Comparison of ENCODE assay signal across 36 mouse cellular contexts in the genomic region with DNA sequence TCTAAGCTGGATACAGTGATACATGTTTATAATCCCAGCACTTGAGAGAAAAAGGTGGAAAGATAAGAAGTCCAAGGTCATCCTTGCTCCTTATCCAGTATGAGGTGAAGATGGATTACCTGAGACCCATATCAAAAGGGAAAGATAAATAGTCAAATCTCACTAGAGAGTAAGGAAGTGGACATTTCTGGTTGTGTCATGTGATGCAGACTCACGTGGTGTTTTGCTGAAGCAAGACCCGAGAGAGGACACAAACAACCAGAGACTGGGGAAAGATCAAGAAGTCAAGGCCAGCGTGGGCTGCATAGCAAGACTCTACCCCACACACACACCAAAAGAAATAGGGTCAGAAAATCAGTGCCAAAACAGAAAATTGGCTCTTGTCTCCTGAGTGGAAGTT. TPM values are rescaled to one million over a fixed set of nuclear protein-coding genes. Genes with fewer than 3 reads are reported as not detected.
DNase-seq lines count a peak whose midpoint lies in the region; ATAC-seq and TF ChIP-seq lines count a peak whose summit lies in the region.
"Had no signal": no experiment of that assay in that cellular context is flagged by ENCODE, and none has a peak within 500 bp of the region (broad histone marks: within the 10 kb centered on the region; RNA-seq: fewer than 3 reads in every experiment).

No protein-coding gene starts in this region.

- H3K9me3 ChIP-seq in heart, embryonic 10.5 days = no peaks in the 10 kb centered on the region
- H3K9me3 ChIP-seq in CH12.LX (replicated peaks; ENCODE audit: low read length) = no peaks in the 10 kb centered on the region
- no peaks in the 10 kb centered on the region for H3K9me3 ChIP-seq in kidney, embryonic 15.5 days (replicated peaks)
- H3K9me3 ChIP-seq: embryonic facial prominence, embryonic 10.5 days; embryonic facial prominence, embryonic 13.5 days; forebrain, embryonic 10.5 days; forebrain, embryonic 13.5 days; heart, embryonic 12.5 days; heart, embryonic 15.5 days had no signal

- H3K4me2 ChIP-seq in CH12.LX (ENCODE audit: insufficient read depth, low read depth, poor library complexity, severe bottlenecking) (no peak overlapping the region; the same call in 1 of the 2 replicates), myocyte (ENCODE audit: low read depth) (no peak overlapping the region)
- H3K4me2 ChIP-seq in kidney, embryonic 15.5 days = no peak overlapping the region
- H3K4me2 ChIP-seq: embryonic facial prominence, embryonic 13.5 days; forebrain, embryonic 13.5 days; heart, embryonic 12.5 days; heart, embryonic 15.5 days; hindbrain, embryonic 14.5 days had no signal

- ATAC-seq in kidney, embryonic 15.5 days (replicated peaks; ENCODE audit: low FRiP score) = no peak
- ATAC-seq: CD4-positive, CD25-positive, alpha-beta regulatory T cell, adult 4 months; forebrain, embryonic 13.5 days; forebrain, embryonic 16.5 days; hindbrain, postnatal 0 days; inflammation-experienced regulatory T-cells, adult 6 months; intestine, embryonic 16.5 days; Patski had no signal

- H3K9ac ChIP-seq in CH12.LX (ENCODE audit: insufficient read depth, low read depth) = no peak overlapping the region
- no peak overlapping the region for H3K9ac ChIP-seq in kidney, embryonic 15.5 days
- H3K9ac ChIP-seq: embryonic facial prominence, embryonic 13.5 days; forebrain, embryonic 13.5 days; heart, embryonic 12.5 days; heart, embryonic 15.5 days; hindbrain, embryonic 14.5 days had no signal

- no peak overlapping the region for H3ac ChIP-seq in myocyte (ENCODE audit: control insufficient read depth, insufficient read length)

- peaks cover 8% of the 10 kb centered on the region; the same call in 1 of the 2 replicates for H3K4me1 ChIP-seq in heart, embryonic 10.5 days
- peaks cover 4% of the 10 kb centered on the region in 2 experiments; a peak in 2 of 4 replicates for H3K4me1 ChIP-seq in CH12.LX (ENCODE audit: control insufficient read depth in 1 of 2, insufficient read depth in 2 of 2)
- 0 out of 2 replicates have a peak, but pooled peaks cover 6% of the 10 kb centered on the region for H3K4me1 ChIP-seq in kidney, embryonic 15.5 days
- H3K4me1 ChIP-seq: embryonic facial prominence, embryonic 13.5 days; forebrain, embryonic 10.5 days; forebrain, embryonic 13.5 days; heart, embryonic 12.5 days; heart, embryonic 15.5 days had no signal

- no peaks in the 10 kb centered on the region for H3K36me3 ChIP-seq in heart, embryonic 10.5 days
- no peaks in the 10 kb centered on the region for H3K36me3 ChIP-seq in CH12.LX (replicated peaks in 1 of 2; ENCODE audit: control insufficient read depth in 1 of 2, insufficient read depth in 1 of 2, low read length in 1 of 2)
- no peaks in the 10 kb centered on the region for H3K36me3 ChIP-seq in myocyte (ENCODE audit: control insufficient read depth, insufficient read depth)
- H3K36me3 ChIP-seq in kidney, embryonic 15.5 days = no peaks in the 10 kb centered on the region
- H3K36me3 ChIP-seq: embryonic facial prominence, embryonic 10.5 days; embryonic facial prominence, embryonic 13.5 days; forebrain, embryonic 10.5 days; heart, embryonic 12.5 days; heart, embryonic 15.5 days had no signal

- no peak for TF ChIP-seq CTCF in CH12.LX (conservative IDR thresholded peaks at IDR 0.05 in 1 of 2, IDR thresholded peaks at IDR 0.05 in 1 of 2; ENCODE audit: low read depth in 2 of 2, low read length in 2 of 2)

- H3K27me3 ChIP-seq in heart, embryonic 10.5 days (ENCODE audit: insufficient read depth, poor library complexity, severe bottlenecking) = no peaks in the 10 kb centered on the region
- H3K27me3 ChIP-seq in CH12.LX (replicated peaks) (peaks cover 15% of the 10 kb centered on the region), myocyte (ENCODE audit: control insufficient read depth, insufficient read depth, insufficient read length) (peaks cover 18% of the 10 kb centered on the region)
- H3K27me3 ChIP-seq in kidney, embryonic 15.5 days = peaks cover 4% of the 10 kb centered on the region; the same call in 1 of the 2 replicates
- H3K27me3 ChIP-seq: embryonic facial prominence, embryonic 13.5 days had no signal

- TF ChIP-seq POLR2A in CH12.LX (IDR thresholded peaks at IDR 0.05; ENCODE audit: low read depth, low read length) (no peak), myocyte (IDR thresholded peaks at IDR 0.05; ENCODE audit: insufficient read length, low read depth) (no peak)

- no peaks in the 10 kb centered on the region for H3K79me2 ChIP-seq in CH12.LX (replicated peaks; ENCODE audit: control insufficient read depth, extremely low read depth, insufficient read depth, poor library complexity, severe bottlenecking)
- H3K79me2 ChIP-seq in myocyte (ENCODE audit: control insufficient read depth, insufficient read depth) = no peaks in the 10 kb centered on the region

- no peak for TF ChIP-seq EP300 in CH12.LX (IDR thresholded peaks at IDR 0.05; ENCODE audit: low read length)

- 70% methylated on average over 3 of the region's 3 CpGs for WGBS in heart, embryonic 10.5 days
- WGBS in kidney, embryonic 15.5 days = 86% methylated on average over 3 of the region's 3 CpGs

- TF ChIP-seq RAD21 in CH12.LX (IDR thresholded peaks at IDR 0.05; ENCODE audit: low read depth, low read length) = no peak

- DNase-seq in heart, embryonic 10.5 days (ENCODE audit: low spot score) = peak; percentile 25
- no peak for DNase-seq in heart, adult 9 months (ENCODE audit: low spot score in 2 of 2)
- peak; percentile 39 for DNase-seq in A20 (ENCODE audit: low read depth, low spot score)
- no peak for DNase-seq in CH12.LX (ENCODE audit: extremely low read depth)
- no peak for DNase-seq in left cerebral cortex, adult 11 months (ENCODE audit: low spot score)
- DNase-seq: adrenal gland, postnatal 10 days; adrenal gland, postnatal 36 days; cerebellum, adult 11-12 months; cerebellum, adult 8-10 months; cerebellum, postnatal 10 days; cerebellum, postnatal 36 days; embryo, embryonic 11 days; gastrocnemius, adult 2 months; gastrocnemius, postnatal 14 days; heart, adult 18-20 months; heart, postnatal 10 days; heart, postnatal 36 days; kidney, adult 18-20 months had no signal

- H3K27ac ChIP-seq in heart, embryonic 10.5 days = no peak overlapping the region
- H3K27ac ChIP-seq in CH12.LX (ENCODE audit: insufficient read depth, low read depth) = no peak overlapping the region
- no peak overlapping the region for H3K27ac ChIP-seq in kidney, embryonic 15.5 days
- H3K27ac ChIP-seq: embryonic facial prominence, embryonic 10.5 days; embryonic facial prominence, embryonic 13.5 days; forebrain, embryonic 10.5 days; forebrain, embryonic 13.5 days; gastrocnemius, adult 2 months; heart, embryonic 15.5 days; hindbrain, embryonic 14.5 days; hindbrain, postnatal 0 days had no signal

- in situ Hi-C loops in CH12.LX (cut with MboI; ENCODE audit: low pct_ligation_motif_present, low pct_unique_long_range_greater_than_20kb, low sequenced_read_pairs) = no loop called here

- H3K4me3 ChIP-seq in heart, embryonic 10.5 days = no peak overlapping the region
- no peak overlapping the region for H3K4me3 ChIP-seq in CH12.LX (replicated peaks in 1 of 3; ENCODE audit: low read depth in 2 of 3, low read length in 2 of 3, poor library complexity in 1 of 3)
- no peak overlapping the region for H3K4me3 ChIP-seq in myocyte
- H3K4me3 ChIP-seq in kidney, embryonic 15.5 days (replicated peaks) = no peak overlapping the region
- H3K4me3 ChIP-seq: embryonic facial prominence, embryonic 10.5 days; embryonic facial prominence, embryonic 13.5 days; forebrain, embryonic 10.5 days; forebrain, embryonic 13.5 days; gastrocnemius, adult 2 months; heart, embryonic 12.5 days; heart, embryonic 15.5 days had no signal

- dilution Hi-C loops in CH12.LX (cut with MboI; ENCODE audit: extremely low pct_ligation_motif_present, extremely low pct_unique_long_range_greater_than_20kb, low sequenced_read_pairs) = no loop called here

TF ChIP-seq in CH12.LX, 34 proteins besides CTCF, POLR2A, EP300 and RAD21 (continues in another document):
- TF ChIP-seq PAX5 (IDR thresholded peaks at IDR 0.05; ENCODE audit: low read length) (no peak), ZC3H11A (IDR thresholded peaks at IDR 0.05; ENCODE audit: low read depth, low read length) (no peak), USF2 (conservative IDR thresholded peaks at IDR 0.05; ENCODE audit: low read depth, low read length) (peak; percentile 58; the same call in 1 of the 2 replicates)

TF ChIP-seq in myocyte, 11 proteins besides CTCF, POLR2A, EP300 and RAD21:
- TF ChIP-seq USF1 (IDR thresholded peaks at IDR 0.05; ENCODE audit: low read depth) = peak; percentile 13
- TF ChIP-seq TCF3 (IDR thresholded peaks at IDR 0.05; ENCODE audit: insufficient read length, low read depth) = no peak
TF ChIP-seq in myocyte: peak in this region for 1.

RNA-seq across cellular contexts. Expression of a gene that starts 7.1 kb away (rescaled TPM):
- polyA plus RNA-seq in heart, embryonic 10.5 days (2016; fragmentation: Nextera tagmentation; extraction: Ambion mirVana) = not detected in 2 replicates
- 0.08 and 0.30 TPM in 2 replicates for total RNA-seq in CH12.LX (2012; rRNA removed)
- 0.22 and 0.40 TPM in 2 replicates for total RNA-seq in CH12.LX (2014; rRNA removed)
- 0.15 and 0.23 TPM in 2 replicates for polyA plus RNA-seq in CH12.LX (2012; ENCODE audit: insufficient read length, low read depth)
- not detected for polyA plus RNA-seq in myocyte (2012; fragmentation: generic; extraction: Trizol)
- polyA plus RNA-seq in kidney, embryonic 15.5 days (2015; fragmentation: Nextera tagmentation; extraction: Ambion mirVana) = 0.13 TPM in 1 of 2 replicates, not detected in the other
- total RNA-seq: gastrocnemius, adult 2 months; gastrocnemius, postnatal 14 days; gastrocnemius, postnatal 4 days; heart, postnatal 10 days; heart, postnatal 36 days; hindbrain, postnatal 0 days had no signal
- polyA plus RNA-seq: cortical plate, adult 2 months; embryonic facial prominence, embryonic 10.5 days; embryonic facial prominence, embryonic 13.5 days; forebrain, embryonic 13.5 days; forebrain, embryonic 16.5 days; heart, embryonic 12.5 days; heart, embryonic 15.5 days; hindbrain, embryonic 11.5 days; hindbrain, embryonic 14.5 days; hindbrain, postnatal 0 days; inflammation-experienced regulatory T-cells, adult 6 months; intestine, embryonic 16.5 days had no signal

RNA-seq across cellular contexts. Expression of a gene that starts 43.0 kb away (rescaled TPM):
- polyA plus RNA-seq in heart, embryonic 10.5 days (2016; fragmentation: Nextera tagmentation; extraction: Ambion mirVana) = 38.9 and 49.0 TPM in 2 replicates
- 28.1 and 31.0 TPM in 2 replicates for total RNA-seq in CH12.LX (2012; rRNA removed)
- 27.3 and 28.1 TPM in 2 replicates for total RNA-seq in CH12.LX (2014; rRNA removed)
- 18.1 and 18.9 TPM in 2 replicates for polyA plus RNA-seq in CH12.LX (2012; ENCODE audit: insufficient read length, low read depth)
- polyA plus RNA-seq in myocyte (2012; fragmentation: generic; extraction: Trizol) = 58.3 TPM
- polyA plus RNA-seq in kidney, embryonic 15.5 days (2015; fragmentation: Nextera tagmentation; extraction: Ambion mirVana) = 52.3 and 53.4 TPM in 2 replicates

RNA-seq across cellular contexts. Expression of a gene that starts 44.2 kb away (rescaled TPM):
- 0.51 and 0.80 TPM in 2 replicates for polyA plus RNA-seq in heart, embryonic 10.5 days (2016; fragmentation: Nextera tagmentation; extraction: Ambion mirVana)
- 0.30 TPM in 1 of 2 replicates, not detected in the other for total RNA-seq in CH12.LX (2012; rRNA removed)
- not detected in 2 replicates for total RNA-seq in CH12.LX (2014; rRNA removed)
- polyA plus RNA-seq in CH12.LX (2012; ENCODE audit: insufficient read length, low read depth) = not detected in 2 replicates
- polyA plus RNA-seq in myocyte (2012; fragmentation: generic; extraction: Trizol) = not detected
- 26.0 and 28.4 TPM in 2 replicates for polyA plus RNA-seq in kidney, embryonic 15.5 days (2015; fragmentation: Nextera tagmentation; extraction: Ambion mirVana)
- total RNA-seq: gastrocnemius, adult 2 months; gastrocnemius, postnatal 14 days; gastrocnemius, postnatal 4 days; heart, postnatal 10 days; heart, postnatal 36 days; hindbrain, postnatal 0 days had no signal
- polyA plus RNA-seq: CD4-positive, CD25-positive, alpha-beta regulatory T cell, adult 4 months; forebrain, embryonic 16.5 days; heart, embryonic 12.5 days; inflammation-experienced regulatory T-cells, adult 6 months had no signal

RNA-seq across cellular contexts. Expression of a gene that starts 53.2 kb away (rescaled TPM):
- polyA plus RNA-seq in heart, embryonic 10.5 days (2016; fragmentation: Nextera tagmentation; extraction: Ambion mirVana) = 31.4 and 37.8 TPM in 2 replicates
- 8.0 and 8.2 TPM in 2 replicates for total RNA-seq in CH12.LX (2012; rRNA removed)
- 6.3 and 7.3 TPM in 2 replicates for total RNA-seq in CH12.LX (2014; rRNA removed)
- 5.2 and 5.8 TPM in 2 replicates for polyA plus RNA-seq in CH12.LX (2012; ENCODE audit: insufficient read length, low read depth)
- polyA plus RNA-seq in myocyte (2012; fragmentation: generic; extraction: Trizol) = 9.5 TPM
- 39.3 and 40.8 TPM in 2 replicates for polyA plus RNA-seq in kidney, embryonic 15.5 days (2015; fragmentation: Nextera tagmentation; extraction: Ambion mirVana)

Comparison
In these comparisons a context has a peak if more than half of its experiments do, and no peak if none do; other contexts are left out.
1. DNase-seq: peak in heart, embryonic 10.5 days (single experiment) and A20 (single experiment); none in heart, adult 9 months (0 of 2), CH12.LX (single experiment) and left cerebral cortex, adult 11 months (single experiment).
2. RNA of a gene that starts 44.2 kb away (polyA plus RNA-seq): 26.0 to 28.4 TPM in kidney, embryonic 15.5 days; 0.51 to 0.80 TPM in heart, embryonic 10.5 days, not detected in CH12.LX and not detected in myocyte (single experiment); every median in the first group is over 10 times any median in the second.